Mouse (Mus musculus) gastrocnemius, postnatal 10 days (tissue): Measurements from ENCODE around the gene Hira. TPM values are rescaled to one million over a fixed set of nuclear protein-coding genes. Genes with fewer than 3 reads are reported as not detected.

Source experiments
- total RNA-seq, 2 experiments: library from RNA; stranded (reverse); gene quantifications; 2 replicates each; pipeline ENCODE4 v1.2.3; 2021

Hira gene
- total RNA-seq, 2 experiments from 2014 or later: 22.3 to 27.8 TPM

Other genes starting within 250 kb of the Hira start
- gene Sept5, start 247.1 kb upstream of the Hira start, total RNA-seq: 10 to 100 TPM in 1 of 2 experiments, 1 to 10 TPM in 1; 7.9 to 15.7 TPM
- gene Cldn5, start 100.2 kb upstream of the Hira start, total RNA-seq: 10 to 100 TPM; 42.8 to 43.1 TPM
- gene Ufd1, start 65.3 kb upstream of the Hira start, total RNA-seq: 10 to 100 TPM; 49.2 to 52.9 TPM
- gene Cdc45, start 65.0 kb upstream of the Hira start, total RNA-seq: 1 to 10 TPM; 4.2 to 5.5 TPM
- 10 to 100 TPM; 18.3 to 19.6 TPM for gene 2510002D24Rik, start 40.5 kb upstream of the Hira start, total RNA-seq
- 1 to 10 TPM; 4.8 to 5.5 TPM for gene Gm28539, start 40.5 kb upstream of the Hira start, total RNA-seq
- 10 to 100 TPM; 48.0 to 48.8 TPM for gene Mrpl40, start 175 bp upstream of the Hira start, total RNA-seq